Mouse (Mus musculus): ENCODE measurements at regions not wholly inside any gene's neighbourhood (a gene's known extent, or its start where the extent isn't known, plus 50 kb on each side); places are given as distances from the start of the nearest gene placed in this dataset.

DNA sequence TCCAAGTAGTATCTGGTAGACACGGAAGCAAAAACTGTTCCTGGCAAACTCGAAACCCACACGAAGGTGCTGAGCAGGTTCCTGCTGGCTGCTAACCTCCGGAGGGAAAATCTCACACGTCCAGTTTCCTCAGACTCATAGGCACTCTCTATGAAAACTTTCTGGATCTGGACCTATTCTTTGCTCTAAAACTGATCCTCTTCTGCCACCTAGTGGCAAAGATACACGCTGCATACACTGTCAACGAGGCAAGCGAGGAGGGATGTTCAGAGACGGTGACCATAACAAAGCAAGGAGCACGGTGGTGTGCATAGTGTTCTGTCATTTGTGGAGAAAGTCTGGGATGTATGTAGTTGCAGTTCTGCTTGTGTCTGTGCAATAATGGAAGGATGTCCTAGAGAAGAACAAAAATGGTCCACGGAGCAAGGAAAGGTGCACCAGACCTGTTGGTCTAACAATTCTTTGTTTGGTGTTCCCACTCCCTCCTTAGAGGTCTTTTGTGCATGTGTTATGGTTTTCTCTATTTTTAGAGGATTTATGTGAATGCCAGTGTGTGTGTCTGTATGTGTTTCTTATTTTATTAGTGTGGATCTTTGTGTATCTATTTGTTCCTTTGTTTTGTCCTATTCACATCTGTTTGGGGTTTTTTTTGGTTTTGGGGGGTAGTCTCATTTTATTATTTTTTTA, 57.0 kb upstream of the Siglech start:
- 6% methylated on average over 11 of the region's 11 CpGs for WGBS
- no peaks in the 10 kb centered on the region for H3K4me1 ChIP-seq (replicated peaks)
- H3K9ac ChIP-seq: no peak overlapping the region
- no peaks in the 10 kb centered on the region for H3K9me3 ChIP-seq (replicated peaks)
- H3K36me3 ChIP-seq: no peaks in the 10 kb centered on the region
- ATAC-seq (replicated peaks; ENCODE audit: insufficient number of reproducible peaks, insufficient read depth, low FRiP score, low read depth): peak; percentile 27; the same call in 1 of the 2 replicates
- no peak overlapping the region for H3K27ac ChIP-seq
- H3K4me3 ChIP-seq: no peak overlapping the region
- H3K4me2 ChIP-seq: no peak overlapping the region
- H3K27me3 ChIP-seq: no peaks in the 10 kb centered on the region
